Mouse (Mus musculus) embryonic facial prominence, embryonic 14.5 days (tissue): ENCODE data around the gene Hbs1l. TPM values are rescaled to one million over a fixed set of nuclear protein-coding genes. Genes with fewer than 3 reads are reported as not detected.

Source experiments
- ATAC-seq: fragments of 200-750 bp; cut with Nextera tagmentation; 2 replicates; pipeline ENCODE4 v1.8.0; 2017; ENCODE audit warnings: low read depth, moderate number of reproducible peaks, moderate TSS enrichment
- DNase-seq: peaks from one replicate; pipeline ENCODE4 v3.0.0-alpha.2; 2015; ENCODE audit warnings: low spot score
- H3K27ac ChIP-seq: fragments of 300-500 bp; sonication (generic); replicated peaks from 2 replicates; pipeline ENCODE4 v1.5.1; 2014; ENCODE audit warnings: low read depth, mild to moderate bottlenecking, low read length, moderate library complexity
- H3K27me3 ChIP-seq: fragments of 300-500 bp; sonication (generic); replicated peaks from 2 replicates; pipeline ENCODE4 v1.6.1; 2014; ENCODE audit warnings: low read length; ENCODE audit not compliant: control insufficient read depth, insufficient read depth
- H3K36me3 ChIP-seq: fragments of 300-500 bp; sonication (generic); 2 replicates; pipeline ENCODE4 v1.6.1; 2014; ENCODE audit warnings: low read length, mixed read lengths; ENCODE audit not compliant: control insufficient read depth, insufficient read depth
- H3K4me1 ChIP-seq: fragments of 300-500 bp; sonication (generic); 2 replicates; pipeline ENCODE4 v1.6.1; 2014; ENCODE audit warnings: antibody characterized with exemption, low read length; ENCODE audit not compliant: control insufficient read depth, insufficient read depth
- H3K4me2 ChIP-seq: fragments of 300-500 bp; sonication (generic); 2 replicates; pipeline ENCODE4 v1.6.1; 2014; ENCODE audit warnings: low read depth, mild to moderate bottlenecking, low read length, moderate library complexity, mixed read lengths
- H3K4me3 ChIP-seq: fragments of 300-500 bp; sonication (generic); 2 replicates; pipeline ENCODE4 v1.5.1; 2014; ENCODE audit warnings: low read depth, mild to moderate bottlenecking, low read length
- H3K9ac ChIP-seq: fragments of 300-500 bp; sonication (generic); 2 replicates; pipeline ENCODE4 v1.6.1; 2014; ENCODE audit warnings: low read depth, mild to moderate bottlenecking, low read length, moderate library complexity, mixed read lengths
- H3K9me3 ChIP-seq: fragments of 300-500 bp; sonication (generic); 2 replicates; pipeline ENCODE4 v1.6.1; 2016; ENCODE audit warnings: low read length; ENCODE audit not compliant: control insufficient read depth
- WGBS: fragments of 180-500 bp; shearing (Covaris S2); extraction: QIAGEN DNeasy Blood & Tissue Kit; methylation state at CpG from one replicate; pipeline ENCODE4 v1.1.7; 2014; 5-methylcytosine and 5-hydroxymethylcytosine counted together
- polyA plus RNA-seq: library from polyadenylated mRNA; unstranded; fragments of >200 nt; fragmentation: Nextera tagmentation; extraction: Ambion mirVana; gene quantifications from 2 replicates; pipeline ENCODE4 v1.2.1, GENCODE M21; 2014

Gene Hbs1l
- polyA plus RNA-seq, 1 experiment from 2014 or later, result 85.4 TPM

DNA sequence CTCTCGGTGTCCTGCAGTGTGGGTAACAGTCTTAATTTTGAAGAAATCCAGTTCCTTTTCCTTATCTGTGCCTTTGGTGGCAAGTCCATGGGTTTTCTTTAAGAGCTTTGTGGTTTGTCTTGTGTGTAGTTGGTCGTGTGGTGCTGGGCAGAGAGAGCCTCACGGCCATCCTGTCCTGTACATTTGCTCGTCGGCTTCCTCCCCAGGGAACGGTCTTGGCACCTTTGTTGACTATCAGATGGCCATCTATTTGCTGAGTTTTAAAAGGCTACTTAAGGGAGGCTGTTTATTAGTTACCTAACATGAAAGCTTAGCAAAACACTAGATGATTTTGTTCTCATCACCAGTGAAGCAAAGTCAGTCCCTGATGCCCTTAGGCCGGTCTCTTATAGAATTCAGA is 66.1 kb downstream of the Hbs1l start:
- no peak overlapping the region for H3K4me2 ChIP-seq
- no peaks in the 10 kb centered on the region for H3K9me3 ChIP-seq
- 76% methylated on average over 7 of the region's 7 CpGs for WGBS
- no peaks in the 10 kb centered on the region for H3K4me1 ChIP-seq
- H3K9ac ChIP-seq, result no peak overlapping the region
- H3K4me3 ChIP-seq, result no peak overlapping the region
- H3K27ac ChIP-seq, result no peak overlapping the region
- peaks cover 72% of the 10 kb centered on the region for H3K36me3 ChIP-seq
- no peak for ATAC-seq
- no peaks in the 10 kb centered on the region for H3K27me3 ChIP-seq
- no peak for DNase-seq

DNA sequence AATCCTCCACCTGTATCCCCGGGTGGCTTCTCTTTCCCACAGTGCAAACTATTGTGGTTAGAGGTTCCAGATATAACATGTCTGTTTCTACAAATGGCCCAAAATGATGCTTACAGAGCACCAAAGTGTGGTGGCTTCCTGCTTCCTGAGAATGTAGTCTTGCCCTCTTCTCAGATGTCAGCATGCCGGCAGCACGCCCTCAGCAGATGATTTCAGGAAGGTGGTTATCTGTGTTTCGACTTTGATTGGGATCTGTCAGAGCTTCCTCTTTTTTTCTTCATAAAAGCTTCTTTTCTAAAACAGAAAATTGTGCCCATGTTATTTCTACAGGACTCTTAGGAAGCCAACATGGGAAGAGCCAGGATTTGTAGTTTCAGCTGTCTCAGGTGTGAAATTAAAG is 67.5 kb downstream of the Hbs1l start:
- H3K9me3 ChIP-seq, result no peaks in the 10 kb centered on the region
- H3K27me3 ChIP-seq, result no peaks in the 10 kb centered on the region
- DNase-seq, result no peak
- no peaks in the 10 kb centered on the region for H3K4me1 ChIP-seq
- H3K4me3 ChIP-seq, result no peak overlapping the region
- peaks cover 75% of the 10 kb centered on the region for H3K36me3 ChIP-seq
- no peak overlapping the region for H3K9ac ChIP-seq
- H3K27ac ChIP-seq, result no peak overlapping the region
- H3K4me2 ChIP-seq, result no peak overlapping the region
- ATAC-seq, result no peak
- WGBS, result 70% methylated on average over 4 of the region's 4 CpGs

DNA sequence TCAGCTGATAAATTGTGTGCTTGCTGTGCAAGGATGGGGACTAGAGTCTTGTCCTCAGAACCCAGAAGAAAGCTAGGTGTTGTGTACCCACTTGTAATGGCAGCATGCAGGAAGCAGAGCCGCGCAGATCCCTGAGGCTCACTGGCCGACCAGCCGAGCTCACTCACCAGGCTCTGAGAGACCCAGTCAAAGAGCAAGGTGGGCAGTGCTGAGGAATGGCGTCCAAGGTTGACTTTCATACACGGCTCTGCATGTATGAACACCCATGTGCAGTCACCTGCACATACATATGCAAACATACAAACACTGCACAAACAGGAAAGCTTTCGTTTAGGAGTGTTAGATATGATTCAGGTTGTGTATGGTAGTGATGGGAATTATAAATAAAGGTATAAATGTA is 69.2 kb downstream of the Hbs1l start:
- H3K4me2 ChIP-seq, result no peak overlapping the region
- peaks cover 73% of the 10 kb centered on the region for H3K36me3 ChIP-seq
- H3K9ac ChIP-seq, result no peak overlapping the region
- no peaks in the 10 kb centered on the region for H3K27me3 ChIP-seq
- no peak for ATAC-seq
- H3K27ac ChIP-seq, result no peak overlapping the region
- H3K4me3 ChIP-seq, result no peak overlapping the region
- no peak for DNase-seq
- no peaks in the 10 kb centered on the region for H3K4me1 ChIP-seq
- WGBS, result 95% methylated on average over 7 of the region's 7 CpGs
- H3K9me3 ChIP-seq, result no peaks in the 10 kb centered on the region

DNA sequence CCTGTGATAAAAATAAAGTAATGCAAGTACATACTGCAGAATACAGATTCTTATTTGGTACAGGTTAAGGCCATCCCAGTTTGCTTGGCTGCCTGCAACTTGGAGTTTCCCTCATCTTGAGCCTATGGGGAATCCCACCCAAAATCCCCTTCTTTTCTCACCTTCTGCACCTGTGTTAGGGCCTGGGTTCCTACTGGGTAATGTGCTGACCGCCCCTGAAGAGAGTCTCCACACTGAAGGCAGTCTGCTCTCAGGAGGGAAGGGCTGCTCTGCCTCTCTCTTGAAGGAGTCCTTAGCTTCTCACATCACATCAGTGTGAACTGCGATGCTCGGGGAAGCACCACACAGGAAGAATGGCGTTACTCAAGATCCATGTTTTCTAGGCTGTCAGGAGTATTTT is 70.1 kb downstream of the Hbs1l start:
- no peaks in the 10 kb centered on the region for H3K9me3 ChIP-seq
- ATAC-seq (no peak), DNase-seq (no peak)
- no peak overlapping the region for H3K27ac ChIP-seq
- no peak overlapping the region for H3K4me3 ChIP-seq
- no peak overlapping the region for H3K9ac ChIP-seq
- H3K4me1 ChIP-seq, result no peaks in the 10 kb centered on the region
- no peaks in the 10 kb centered on the region for H3K27me3 ChIP-seq
- peaks cover 72% of the 10 kb centered on the region for H3K36me3 ChIP-seq
- no peak overlapping the region for H3K4me2 ChIP-seq
- 86% methylated on average over 4 of the region's 4 CpGs for WGBS

DNA sequence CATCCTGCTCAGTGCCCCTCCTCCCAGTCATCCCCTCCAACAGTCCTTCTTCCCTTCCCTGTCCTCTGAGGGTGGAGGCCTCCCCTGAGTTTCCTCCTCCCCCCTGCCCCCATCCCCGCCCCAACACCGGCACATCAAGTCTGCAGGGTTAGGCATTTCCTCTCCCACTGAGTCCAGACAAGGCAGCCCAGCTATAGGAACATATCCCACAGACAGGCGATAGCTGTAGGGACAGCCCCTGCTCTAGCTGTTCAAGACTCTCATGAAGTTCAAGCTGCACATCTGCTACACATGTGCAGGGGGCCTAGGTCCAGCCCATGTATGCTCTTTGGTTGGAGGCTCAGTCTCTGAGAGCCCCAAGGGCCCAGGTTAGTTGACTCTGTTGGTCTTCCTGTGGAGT is 70.7 kb downstream of the Hbs1l start:
- DNase-seq (no peak), ATAC-seq (no peak)
- Histone ChIP-seq H3K4me1 (no peaks in the 10 kb centered on the region), H3K27ac (no peak overlapping the region), H3K36me3 (peaks cover 71% of the 10 kb centered on the region), H3K27me3 (no peaks in the 10 kb centered on the region), H3K4me2 (no peak overlapping the region), H3K9me3 (no peaks in the 10 kb centered on the region), H3K4me3 (no peak overlapping the region), H3K9ac (no peak overlapping the region)
- WGBS, result 59% methylated on average over 3 of the region's 3 CpGs

DNA sequence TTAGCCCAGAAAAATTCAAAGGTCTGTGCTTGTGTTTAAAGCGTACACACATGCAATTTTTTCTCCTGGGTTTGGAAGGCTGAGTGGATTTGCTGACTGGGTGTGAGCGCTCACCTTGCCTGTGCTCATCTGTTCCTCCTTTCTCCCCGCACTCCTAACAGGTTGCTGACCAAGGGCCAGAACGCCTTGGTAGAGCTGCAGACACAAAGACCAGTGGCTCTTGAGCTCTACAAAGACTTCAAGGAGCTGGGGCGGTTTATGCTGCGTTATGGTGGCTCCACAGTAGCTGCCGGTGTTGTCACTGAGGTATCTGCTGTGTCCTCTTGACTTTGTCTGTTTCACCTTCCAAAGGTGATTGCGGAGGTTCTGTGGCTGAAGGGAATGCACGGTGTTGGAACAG is 71.7 kb downstream of the Hbs1l start:
- Histone ChIP-seq H3K9me3 (no peaks in the 10 kb centered on the region), H3K36me3 (peaks cover 62% of the 10 kb centered on the region), H3K4me1 (no peaks in the 10 kb centered on the region), H3K27me3 (no peaks in the 10 kb centered on the region), H3K4me2 (no peak overlapping the region), H3K27ac (no peak overlapping the region), H3K4me3 (no peak overlapping the region), H3K9ac (no peak overlapping the region)
- ATAC-seq, result no peak
- no peak for DNase-seq
- 93% methylated on average over 9 of the region's 9 CpGs for WGBS

DNA sequence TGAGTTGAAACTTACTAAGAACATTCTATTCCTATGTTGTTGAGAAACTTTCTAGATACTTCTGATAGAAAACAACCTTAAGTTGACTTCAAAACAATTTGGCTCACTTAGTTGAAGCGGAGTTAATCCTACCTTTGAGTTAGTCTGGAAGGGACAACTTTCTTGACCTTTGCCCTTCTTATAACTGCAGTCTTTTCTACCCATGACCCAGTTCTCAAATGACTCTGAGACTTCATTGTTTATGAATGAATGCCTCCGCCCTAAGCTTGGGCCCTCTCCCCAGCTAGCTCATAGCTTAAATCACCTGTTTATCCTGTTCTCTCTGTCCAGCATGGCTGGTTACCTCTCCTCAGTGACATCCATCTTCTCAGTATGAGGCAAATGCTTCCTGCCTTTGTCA is 73.8 kb downstream of the Hbs1l start:
- WGBS, result 75% methylated on average over 2 of the region's 2 CpGs
- DNase-seq, result no peak

DNA sequence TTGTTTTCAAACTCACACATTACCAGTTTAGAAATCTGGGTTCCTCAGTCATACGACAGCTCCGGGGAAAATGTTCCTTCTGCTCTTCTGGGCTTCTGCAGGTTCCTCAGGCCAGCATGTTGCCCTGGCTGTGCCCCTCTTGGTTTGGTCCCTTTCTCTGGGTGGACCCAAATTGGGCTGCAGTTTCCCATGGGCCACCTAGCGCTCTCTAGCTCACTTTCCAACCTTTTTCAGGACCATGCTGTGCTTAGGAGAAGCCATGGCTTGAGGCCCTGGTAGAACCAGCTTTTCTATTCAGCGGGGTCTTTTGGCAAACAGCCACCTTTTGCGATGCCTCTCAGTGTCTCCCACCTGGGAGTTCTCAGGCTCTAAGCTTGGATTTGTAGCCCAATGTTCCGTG is 76.5 kb downstream of the Hbs1l start:
- no peaks in the 10 kb centered on the region for H3K9me3 ChIP-seq
- WGBS, result 91% methylated on average over 6 of the region's 6 CpGs
- ATAC-seq (no peak), DNase-seq (no peak)
- H3K27ac ChIP-seq, result no peak overlapping the region
- H3K4me3 ChIP-seq, result no peak overlapping the region
- H3K36me3 ChIP-seq, result peaks cover 22% of the 10 kb centered on the region
- H3K4me1 ChIP-seq, result no peaks in the 10 kb centered on the region
- H3K27me3 ChIP-seq, result no peaks in the 10 kb centered on the region
- H3K4me2 ChIP-seq, result no peak overlapping the region
- no peak overlapping the region for H3K9ac ChIP-seq

More for the DNA sequence above, 73.8 kb downstream of the Hbs1l start:
- H3K27me3 ChIP-seq, result no peaks in the 10 kb centered on the region
- H3K36me3 ChIP-seq, result peaks cover 44% of the 10 kb centered on the region
- H3K9ac ChIP-seq, result no peak overlapping the region
- ATAC-seq, result no peak
- no peak overlapping the region for H3K27ac ChIP-seq
- no peak overlapping the region for H3K4me2 ChIP-seq
- no peak overlapping the region for H3K4me3 ChIP-seq
- no peaks in the 10 kb centered on the region for H3K4me1 ChIP-seq
- no peaks in the 10 kb centered on the region for H3K9me3 ChIP-seq

DNA sequence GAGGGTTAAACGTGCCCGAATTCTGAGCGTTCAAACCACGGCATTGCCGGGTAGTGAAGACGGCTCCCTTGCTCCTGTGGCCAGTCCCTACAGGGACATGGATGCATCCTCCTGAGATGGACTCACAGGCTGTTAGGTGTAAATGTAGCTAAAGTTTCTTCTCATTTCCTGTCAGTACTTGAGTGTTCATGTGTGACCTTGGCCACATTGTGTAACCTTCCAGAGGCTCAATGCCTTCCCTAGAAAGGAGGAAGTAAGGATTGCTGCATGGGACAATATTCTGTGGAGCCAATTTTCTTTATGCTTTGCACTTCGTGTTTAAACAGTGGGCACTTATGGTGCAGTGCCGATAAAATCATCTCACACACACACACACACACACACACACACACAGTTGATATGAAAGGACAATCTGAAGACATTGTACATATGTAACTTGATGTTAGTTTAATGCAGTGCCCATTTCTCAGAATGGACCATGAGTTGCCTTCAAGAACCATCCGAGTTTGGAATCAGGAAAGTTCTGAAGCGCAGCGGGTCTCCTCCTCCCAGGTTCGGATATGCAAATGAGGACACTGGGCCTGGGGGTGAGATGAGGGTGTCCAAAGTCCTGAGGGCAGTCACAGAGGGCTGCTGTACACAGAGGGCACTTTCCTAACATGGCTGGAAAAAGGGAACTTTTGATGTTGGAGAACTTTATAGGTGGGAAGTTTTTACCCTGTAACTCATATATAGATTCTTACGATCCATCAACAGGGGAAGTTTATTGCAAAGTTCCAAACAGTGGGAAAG is 81.1 kb downstream of the Hbs1l start, which contains the start of gene Aldh8a1:
Gene Aldh8a1, plus strand, starts transcription at position 610 of the 792 bp plus-strand sequence.
- no peak within 1 kb of the TSS for H3K9ac ChIP-seq
- DNase-seq (no peak), ATAC-seq (no peak)
- H3K27me3 ChIP-seq, result no peaks in the 10 kb centered on the region
- no peak within 1 kb of the TSS for H3K27ac ChIP-seq
- 86% methylated on average over 13 of the region's 13 CpGs for WGBS
- no peaks in the 10 kb centered on the region for H3K9me3 ChIP-seq
- no peak within 1 kb of the TSS for H3K4me3 ChIP-seq
- no peak within 1 kb of the TSS for H3K4me2 ChIP-seq
- no peaks in the 10 kb centered on the region for H3K36me3 ChIP-seq
- no peaks in the 10 kb centered on the region for H3K4me1 ChIP-seq
